Mouse (Mus musculus): Measurements from ENCODE around the gene Evc2. TPM values are rescaled to one million over a fixed set of nuclear protein-coding genes. Genes with fewer than 3 reads are reported as not detected.

The Evc2 gene
- polyA plus RNA-seq, 1 experiment: 15.6 TPM

- H3K36me3 ChIP-seq (ENCODE audit: control insufficient read depth, insufficient read depth): no peaks in the 10 kb centered on the region
- peak overlapping the region; percentile 32 for H3K4me3 ChIP-seq (ENCODE audit: insufficient read depth, poor library complexity, severe bottlenecking)
- H3ac ChIP-seq (ENCODE audit: control insufficient read depth, insufficient read length, low read depth): peak overlapping the region; percentile 16
- H3K79me2 ChIP-seq (ENCODE audit: control insufficient read depth, insufficient read depth): peaks cover 17% of the 10 kb centered on the region
- H3K79me3 ChIP-seq (ENCODE audit: low read depth): no peaks in the 10 kb centered on the region
- H3K27me3 ChIP-seq (ENCODE audit: control insufficient read depth, insufficient read depth, insufficient read length): no peaks in the 10 kb centered on the region
- TF ChIP-seq USF1 (IDR thresholded peaks at IDR 0.05; ENCODE audit: low read depth) (no peak), CEBPB (IDR thresholded peaks at IDR 0.05; ENCODE audit: low read depth) (no peak), FOSL1 (IDR thresholded peaks at IDR 0.05; ENCODE audit: insufficient read depth, low read length, poor library complexity, severe bottlenecking) (no peak), CTCF (IDR thresholded peaks at IDR 0.05; ENCODE audit: control insufficient read depth, insufficient read depth, insufficient read length) (no peak), MYOG (IDR thresholded peaks at IDR 0.05; ENCODE audit: control insufficient read depth, extremely low read depth, insufficient read length) (no peak), MAX (IDR thresholded peaks at IDR 0.05) (no peak)
Observed at GRCm38 (mm10) chr5:37337696-37338095, 603 bp upstream of the Evc2 start.

- H3K36me3 ChIP-seq (ENCODE audit: control insufficient read depth, insufficient read depth): peaks cover 11% of the 10 kb centered on the region
- H3K4me3 ChIP-seq (ENCODE audit: insufficient read depth, poor library complexity, severe bottlenecking): no peak overlapping the region
- H3K27me3 ChIP-seq (ENCODE audit: control insufficient read depth, insufficient read depth, insufficient read length): no peaks in the 10 kb centered on the region
- no peak overlapping the region for H3ac ChIP-seq (ENCODE audit: control insufficient read depth, insufficient read length, low read depth)
- H3K79me2 ChIP-seq (ENCODE audit: control insufficient read depth, insufficient read depth): peaks cover 11% of the 10 kb centered on the region
- no peaks in the 10 kb centered on the region for H3K79me3 ChIP-seq (ENCODE audit: low read depth)
- TF ChIP-seq FOSL1 (IDR thresholded peaks at IDR 0.05; ENCODE audit: insufficient read depth, low read length, poor library complexity, severe bottlenecking) (no peak), MAX (IDR thresholded peaks at IDR 0.05) (no peak), MYOD1 (IDR thresholded peaks at IDR 0.05; ENCODE audit: control insufficient read depth, insufficient read length, low read depth) (no peak), MYOG (IDR thresholded peaks at IDR 0.05; ENCODE audit: control insufficient read depth, extremely low read depth, insufficient read length) (no peak)
Observed at GRCm38 (mm10) chr5:37343962-37344361, 5.7 kb downstream of the Evc2 start.

- Histone ChIP-seq H3K79me2 (ENCODE audit: control insufficient read depth, insufficient read depth) (no peaks in the 10 kb centered on the region), H3K79me3 (ENCODE audit: low read depth) (no peaks in the 10 kb centered on the region), H3K4me3 (ENCODE audit: insufficient read depth, poor library complexity, severe bottlenecking) (no peak overlapping the region), H3K27me3 (ENCODE audit: control insufficient read depth, insufficient read depth, insufficient read length) (no peaks in the 10 kb centered on the region), H3ac (ENCODE audit: control insufficient read depth, insufficient read length, low read depth) (no peak overlapping the region), H3K36me3 (ENCODE audit: control insufficient read depth, insufficient read depth) (peaks cover 24% of the 10 kb centered on the region)
- TF ChIP-seq USF1 (IDR thresholded peaks at IDR 0.05; ENCODE audit: low read depth) (no peak), MAX (IDR thresholded peaks at IDR 0.05) (no peak), CEBPB (IDR thresholded peaks at IDR 0.05; ENCODE audit: low read depth) (no peak), CTCF (IDR thresholded peaks at IDR 0.05; ENCODE audit: control insufficient read depth, insufficient read depth, insufficient read length) (no peak), MYOG (IDR thresholded peaks at IDR 0.05; ENCODE audit: control insufficient read depth, extremely low read depth, insufficient read length) (no peak), MYOD1 (IDR thresholded peaks at IDR 0.05; ENCODE audit: control insufficient read depth, insufficient read length, low read depth) (no peak), FOSL1 (IDR thresholded peaks at IDR 0.05; ENCODE audit: insufficient read depth, low read length, poor library complexity, severe bottlenecking) (no peak)
Observed at GRCm38 (mm10) chr5:37351791-37352190, 13.5 kb downstream of the Evc2 start.

DNA sequence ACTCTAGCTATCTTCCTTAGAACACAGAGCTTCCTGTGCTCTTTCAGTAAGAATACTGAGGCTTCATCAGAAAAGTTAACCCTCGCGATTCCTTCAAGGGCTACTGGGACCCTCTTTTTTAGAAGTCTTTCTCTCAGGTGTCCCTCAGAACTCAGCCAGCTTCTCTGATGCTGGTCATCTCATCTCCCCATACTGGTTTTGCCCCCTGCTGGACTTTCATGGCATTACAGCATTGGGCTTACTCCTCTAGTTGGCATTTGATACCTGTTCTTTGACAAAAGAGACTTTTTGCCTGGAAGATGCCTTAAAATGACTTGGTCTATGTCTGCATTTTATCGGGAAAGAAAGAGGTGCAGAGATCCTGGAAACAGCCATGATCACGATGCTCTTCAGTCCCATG, 16.1 kb downstream of the Evc2 start:
- TF ChIP-seq CTCF (IDR thresholded peaks at IDR 0.05; ENCODE audit: control insufficient read depth, insufficient read depth, insufficient read length): peak; percentile 17
- no peak for TF ChIP-seq FOSL1 (IDR thresholded peaks at IDR 0.05; ENCODE audit: insufficient read depth, low read length, poor library complexity, severe bottlenecking)
- no peaks in the 10 kb centered on the region for H3K79me2 ChIP-seq (ENCODE audit: control insufficient read depth, insufficient read depth)
- no peaks in the 10 kb centered on the region for H3K27me3 ChIP-seq (ENCODE audit: control insufficient read depth, insufficient read depth, insufficient read length)
- H3K79me3 ChIP-seq (ENCODE audit: low read depth): no peaks in the 10 kb centered on the region
- H3K4me3 ChIP-seq (ENCODE audit: insufficient read depth, poor library complexity, severe bottlenecking): no peak overlapping the region
- no peak overlapping the region for H3ac ChIP-seq (ENCODE audit: control insufficient read depth, insufficient read length, low read depth)
- peaks cover 12% of the 10 kb centered on the region for H3K36me3 ChIP-seq (ENCODE audit: control insufficient read depth, insufficient read depth)

GRCm38 (mm10) chr5:37356027-37356426, 17.7 kb downstream of the Evc2 start:
- Histone ChIP-seq H3ac (ENCODE audit: control insufficient read depth, insufficient read length, low read depth) (no peak overlapping the region), H3K79me3 (ENCODE audit: low read depth) (no peaks in the 10 kb centered on the region), H3K79me2 (ENCODE audit: control insufficient read depth, insufficient read depth) (no peaks in the 10 kb centered on the region), H3K27me3 (ENCODE audit: control insufficient read depth, insufficient read depth, insufficient read length) (no peaks in the 10 kb centered on the region), H3K4me3 (ENCODE audit: insufficient read depth, poor library complexity, severe bottlenecking) (no peak overlapping the region), H3K36me3 (ENCODE audit: control insufficient read depth, insufficient read depth) (peaks cover 6% of the 10 kb centered on the region)
- no peak for TF ChIP-seq USF1 (IDR thresholded peaks at IDR 0.05; ENCODE audit: low read depth)
- TF ChIP-seq MAX (IDR thresholded peaks at IDR 0.05): no peak
- TF ChIP-seq MYOD1 (IDR thresholded peaks at IDR 0.05; ENCODE audit: control insufficient read depth, insufficient read length, low read depth): no peak
- no peak for TF ChIP-seq CTCF (IDR thresholded peaks at IDR 0.05; ENCODE audit: control insufficient read depth, insufficient read depth, insufficient read length)
- no peak for TF ChIP-seq MYOG (IDR thresholded peaks at IDR 0.05; ENCODE audit: control insufficient read depth, extremely low read depth, insufficient read length)
- TF ChIP-seq CEBPB (IDR thresholded peaks at IDR 0.05; ENCODE audit: low read depth): no peak
- no peak for TF ChIP-seq FOSL1 (IDR thresholded peaks at IDR 0.05; ENCODE audit: insufficient read depth, low read length, poor library complexity, severe bottlenecking)

DNA sequence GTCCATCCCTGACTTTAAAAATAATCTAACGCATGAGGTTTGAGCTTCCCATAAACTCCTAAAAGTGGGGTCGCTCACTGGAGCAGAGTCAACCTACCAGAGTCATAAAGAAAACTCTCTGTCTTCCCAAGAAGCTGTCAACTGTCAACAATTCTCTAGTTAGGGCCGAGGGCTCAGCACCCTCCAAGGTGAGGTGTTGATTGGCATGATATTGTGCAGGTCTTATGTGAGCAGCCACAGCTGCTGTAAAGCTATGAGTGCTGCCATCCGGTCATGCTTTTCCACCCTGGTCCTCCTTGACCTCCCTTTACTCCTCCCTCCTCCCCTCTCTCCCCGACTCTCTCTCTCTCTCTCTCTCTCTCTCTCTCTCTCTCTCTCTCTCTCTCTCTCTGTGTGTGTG, 24.3 kb downstream of the Evc2 start:
- Histone ChIP-seq H3K4me3 (ENCODE audit: insufficient read depth, poor library complexity, severe bottlenecking) (no peak overlapping the region), H3K36me3 (ENCODE audit: control insufficient read depth, insufficient read depth) (peaks cover 8% of the 10 kb centered on the region), H3K79me2 (ENCODE audit: control insufficient read depth, insufficient read depth) (no peaks in the 10 kb centered on the region), H3K79me3 (ENCODE audit: low read depth) (no peaks in the 10 kb centered on the region), H3ac (ENCODE audit: control insufficient read depth, insufficient read length, low read depth) (no peak overlapping the region), H3K27me3 (ENCODE audit: control insufficient read depth, insufficient read depth, insufficient read length) (no peaks in the 10 kb centered on the region)
- TF ChIP-seq CTCF (IDR thresholded peaks at IDR 0.05; ENCODE audit: control insufficient read depth, insufficient read depth, insufficient read length): no peak
- TF ChIP-seq USF1 (IDR thresholded peaks at IDR 0.05; ENCODE audit: low read depth): no peak
- no peak for TF ChIP-seq FOSL1 (IDR thresholded peaks at IDR 0.05; ENCODE audit: insufficient read depth, low read length, poor library complexity, severe bottlenecking)
- TF ChIP-seq CEBPB (IDR thresholded peaks at IDR 0.05; ENCODE audit: low read depth): no peak
- no peak for TF ChIP-seq MYOD1 (IDR thresholded peaks at IDR 0.05; ENCODE audit: control insufficient read depth, insufficient read length, low read depth)
- no peak for TF ChIP-seq MAX (IDR thresholded peaks at IDR 0.05)
